Mouse (Mus musculus): Measurements from ENCODE around the gene Ctbp2.

GRCm38 (mm10) chr7:133122379-133123243 is 1.5 kb downstream of the Ctbp2 start:
- TF ChIP-seq EP300 (IDR thresholded peaks at IDR 0.05; ENCODE audit: low read depth) (no peak), CTCF (IDR thresholded peaks at IDR 0.05; ENCODE audit: low read depth) (no peak)
